In genomic region chr4:103064976-103065375, GRCm38 (mm10) we compare ENCODE assay signal across 16 mouse cellular contexts. TPM values are rescaled to one million over a fixed set of nuclear protein-coding genes. Genes with fewer than 3 reads are reported as not detected.
"Had no signal": no experiment of that assay in that cellular context is flagged by ENCODE, and none has a peak within 500 bp of the region (broad histone marks: within the 10 kb centered on the region; RNA-seq: fewer than 3 reads in every experiment).

No protein-coding gene starts in this region.

- H3K9ac ChIP-seq: kidney, embryonic 15.5 days; liver, embryonic 15.5 days; neural tube, embryonic 15.5 days had no signal

- H3K4me3 ChIP-seq: kidney, embryonic 15.5 days; left cerebral cortex, adult 2 months; limb, embryonic 10.5 days; liver, embryonic 15.5 days; neural tube, embryonic 15.5 days had no signal

- H3K27ac ChIP-seq: kidney, embryonic 15.5 days; left cerebral cortex, adult 2 months; limb, embryonic 10.5 days; liver, embryonic 15.5 days; neural tube, embryonic 15.5 days; stomach, postnatal 0 days had no signal

- H3K4me2 ChIP-seq: kidney, embryonic 15.5 days; liver, embryonic 11.5 days; liver, embryonic 15.5 days; midbrain, embryonic 11.5 days; neural tube, embryonic 15.5 days had no signal

- ATAC-seq: intestine, embryonic 16.5 days; lung, postnatal 0 days had no signal

- H3K27me3 ChIP-seq: kidney, embryonic 15.5 days; liver, embryonic 15.5 days; neural tube, embryonic 15.5 days had no signal

- DNase-seq: kidney, adult 2 months; kidney, postnatal 14 days; lung, adult 2 months; lung, postnatal 36 days; right cerebral cortex, adult 18-20 months had no signal

- H3K9me3 ChIP-seq: kidney, embryonic 15.5 days; limb, embryonic 10.5 days; liver, embryonic 15.5 days; neural tube, embryonic 15.5 days had no signal

- H3K36me3 ChIP-seq: kidney, embryonic 15.5 days; limb, embryonic 10.5 days; liver, embryonic 15.5 days; neural tube, embryonic 15.5 days had no signal

- H3K4me1 ChIP-seq: kidney, embryonic 15.5 days; limb, embryonic 10.5 days; liver, embryonic 15.5 days; neural tube, embryonic 15.5 days had no signal

RNA-seq across cellular contexts. Expression of gene Insl5, which starts 38.3 kb away (rescaled TPM):
- polyA plus RNA-seq: limb, embryonic 10.5 days; liver, embryonic 11.5 days; liver, embryonic 15.5 days; lung, adult 2 months; lung, postnatal 0 days; neural tube, embryonic 11.5 days; stomach, postnatal 0 days had no signal
